Mouse (Mus musculus): ENCODE measurements at regions not wholly inside any gene's neighbourhood (a gene's known extent, or its start where the extent isn't known, plus 50 kb on each side); places are given as distances from the start of the nearest gene placed in this dataset.

DNA sequence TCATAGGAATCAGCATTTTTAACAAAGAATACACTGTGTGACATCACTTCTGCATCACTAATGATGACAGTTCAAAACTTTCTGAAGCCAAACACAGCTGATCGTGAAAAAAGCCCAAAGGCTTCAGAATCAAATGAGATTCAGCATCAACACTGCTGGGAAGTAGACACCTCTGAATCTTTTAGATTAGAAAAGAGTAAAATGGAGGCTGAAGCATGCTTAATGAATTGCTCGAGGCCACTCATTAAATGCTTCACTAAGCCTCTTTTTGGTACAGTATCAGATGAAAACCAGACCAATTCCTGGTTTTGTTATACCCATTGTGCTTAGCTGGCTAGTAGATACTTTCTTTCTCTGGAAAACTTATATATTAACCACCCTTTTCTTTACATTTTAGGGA, 568.1 kb downstream of the Cenpc1 start:
- TF ChIP-seq GATA1 (IDR thresholded peaks at IDR 0.05; ENCODE audit: borderline replicate concordance, low read length) (no peak), FLI1 (IDR thresholded peaks at IDR 0.05; ENCODE audit: low read length) (no peak)

Measured in megakaryocyte, embryonic 14.5 days (primary cell).